Mouse (Mus musculus): ENCODE measurements around the gene Tmem54. TPM values are rescaled to one million over a fixed set of nuclear protein-coding genes. Genes with fewer than 3 reads are reported as not detected.

The Tmem54 gene
- polyA plus RNA-seq, 1 experiment, result 5.5 TPM

DNA sequence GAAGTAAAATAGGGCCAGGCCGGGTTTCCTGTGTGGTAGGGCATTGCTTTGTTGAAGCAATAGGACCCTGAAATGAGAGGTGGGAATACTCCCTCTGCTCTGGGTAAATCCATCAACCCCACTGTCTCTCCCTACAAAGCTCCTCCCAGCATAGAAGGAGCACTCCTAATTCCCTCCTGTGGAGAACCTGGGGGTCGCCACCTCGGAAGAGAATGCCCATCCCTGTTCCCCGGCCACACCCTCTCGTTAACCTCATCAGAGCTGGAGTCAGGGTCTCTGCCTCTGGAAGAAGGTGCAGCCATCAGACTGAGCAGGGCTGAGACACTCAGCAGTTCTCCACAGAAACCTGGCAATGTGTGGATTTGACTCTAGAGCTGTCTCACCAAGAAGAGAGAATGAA is 17.5 kb upstream of the Tmem54 start:
- Histone ChIP-seq H3K4me1 (replicated peaks; ENCODE audit: control insufficient read depth, insufficient read depth, low read length) (no peaks in the 10 kb centered on the region), H3K27me3 (ENCODE audit: control insufficient read depth, insufficient read depth, low read length) (no peaks in the 10 kb centered on the region), H3K36me3 (ENCODE audit: control insufficient read depth, insufficient read depth, low read length) (no peaks in the 10 kb centered on the region), H3K27ac (ENCODE audit: control insufficient read depth, insufficient read depth, low read length) (no peak overlapping the region), H3K4me3 (ENCODE audit: control insufficient read depth, insufficient read depth, low read length) (no peak overlapping the region)
- DNase-seq, result no peak
- WGBS, result 84% methylated on average over 5 of the region's 5 CpGs
- TF ChIP-seq POLR2A (IDR thresholded peaks at IDR 0.05; ENCODE audit: control insufficient read depth, extremely low read depth, insufficient read depth, low read length, poor library complexity) (no peak), CTCF (IDR thresholded peaks at IDR 0.05; ENCODE audit: borderline replicate concordance, control insufficient read depth, extremely low read depth, insufficient read depth, low read length, poor library complexity) (no peak)

DNA sequence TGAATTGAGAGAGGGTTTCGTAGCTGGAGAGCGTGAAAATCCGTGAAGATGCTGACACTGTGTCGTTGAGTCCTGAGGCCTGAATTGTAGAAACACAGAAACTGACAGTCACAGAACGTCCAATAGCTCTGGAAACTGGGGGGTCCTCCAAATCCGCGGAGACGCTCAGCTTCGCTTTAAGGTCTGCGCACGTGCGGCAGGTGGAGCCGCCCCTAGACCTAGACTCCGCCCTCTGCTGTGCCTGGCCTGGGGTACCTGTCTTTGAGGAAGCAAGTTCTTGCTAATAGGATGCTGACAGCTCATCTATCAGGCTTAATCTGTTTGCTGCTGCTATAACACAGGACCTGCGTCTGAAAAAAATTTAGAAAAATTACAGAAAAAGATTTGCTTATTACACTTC is 10.1 kb upstream of the Tmem54 start:
- DNase-seq, result no peak
- no peak overlapping the region for H3K4me3 ChIP-seq (ENCODE audit: control insufficient read depth, insufficient read depth, low read length)
- TF ChIP-seq POLR2A (IDR thresholded peaks at IDR 0.05; ENCODE audit: control insufficient read depth, extremely low read depth, insufficient read depth, low read length, poor library complexity) (no peak), CTCF (IDR thresholded peaks at IDR 0.05; ENCODE audit: borderline replicate concordance, control insufficient read depth, extremely low read depth, insufficient read depth, low read length, poor library complexity) (no peak)
- H3K27ac ChIP-seq (ENCODE audit: control insufficient read depth, insufficient read depth, low read length), result no peak overlapping the region
- no peaks in the 10 kb centered on the region; the same call in 1 of the 2 replicates for H3K27me3 ChIP-seq (ENCODE audit: control insufficient read depth, insufficient read depth, low read length)
- WGBS, result 34% methylated on average over 15 of the region's 15 CpGs
- H3K36me3 ChIP-seq (ENCODE audit: control insufficient read depth, insufficient read depth, low read length), result no peaks in the 10 kb centered on the region
- no peaks in the 10 kb centered on the region for H3K4me1 ChIP-seq (replicated peaks; ENCODE audit: control insufficient read depth, insufficient read depth, low read length)

- Histone ChIP-seq H3K27ac (ENCODE audit: control insufficient read depth, insufficient read depth, low read length) (no peak overlapping the region), H3K27me3 (ENCODE audit: control insufficient read depth, insufficient read depth, low read length) (no peaks in the 10 kb centered on the region; the same call in 1 of the 2 replicates), H3K36me3 (ENCODE audit: control insufficient read depth, insufficient read depth, low read length) (no peaks in the 10 kb centered on the region), H3K4me1 (replicated peaks; ENCODE audit: control insufficient read depth, insufficient read depth, low read length) (no peaks in the 10 kb centered on the region), H3K4me3 (ENCODE audit: control insufficient read depth, insufficient read depth, low read length) (no peak overlapping the region)
- 86% methylated on average over 7 of the region's 7 CpGs for WGBS
- DNase-seq, result no peak
- TF ChIP-seq POLR2A (IDR thresholded peaks at IDR 0.05; ENCODE audit: control insufficient read depth, extremely low read depth, insufficient read depth, low read length, poor library complexity), result no peak
- no peak for TF ChIP-seq CTCF (IDR thresholded peaks at IDR 0.05; ENCODE audit: borderline replicate concordance, control insufficient read depth, extremely low read depth, insufficient read depth, low read length, poor library complexity)
These were observed 8.3 kb upstream of the Tmem54 start for GRCm38 (mm10) chr4:129097006-129097405.

GRCm38 (mm10) chr4:129102133-129102829 is 3.1 kb upstream of the Tmem54 start:
- Histone ChIP-seq H3K27ac (ENCODE audit: control insufficient read depth, insufficient read depth, low read length) (no peak overlapping the region), H3K36me3 (ENCODE audit: control insufficient read depth, insufficient read depth, low read length) (no peaks in the 10 kb centered on the region), H3K4me1 (replicated peaks; ENCODE audit: control insufficient read depth, insufficient read depth, low read length) (no peaks in the 10 kb centered on the region), H3K4me3 (ENCODE audit: control insufficient read depth, insufficient read depth, low read length) (no peak overlapping the region), H3K27me3 (ENCODE audit: control insufficient read depth, insufficient read depth, low read length) (peaks cover 3% of the 10 kb centered on the region; the same call in 1 of the 2 replicates)
- TF ChIP-seq POLR2A (IDR thresholded peaks at IDR 0.05; ENCODE audit: control insufficient read depth, extremely low read depth, insufficient read depth, low read length, poor library complexity) (no peak), CTCF (IDR thresholded peaks at IDR 0.05; ENCODE audit: borderline replicate concordance, control insufficient read depth, extremely low read depth, insufficient read depth, low read length, poor library complexity) (no peak)
- no peak for DNase-seq
- WGBS, result 83% methylated on average over 14 of the region's 14 CpGs

DNA sequence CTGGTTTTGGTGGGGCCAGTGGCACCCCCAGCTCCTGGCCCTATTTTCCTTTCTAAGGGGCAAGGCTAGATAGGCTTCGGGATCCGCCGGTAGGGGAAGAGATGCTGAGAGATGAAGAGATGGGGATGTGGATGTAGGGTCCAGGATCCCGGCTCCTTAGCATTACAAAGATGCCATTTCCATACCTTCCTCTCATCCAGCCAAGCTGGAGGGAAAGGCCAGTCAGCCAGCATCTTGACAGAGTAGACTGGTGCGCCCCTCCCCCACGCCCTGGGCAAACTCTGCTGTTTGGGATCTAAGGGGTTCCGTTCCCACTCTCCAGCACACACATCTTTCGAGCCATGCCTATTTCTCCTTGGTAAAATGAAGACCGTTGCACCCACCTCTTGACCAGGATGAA is 725 bp downstream of the Tmem54 start:
- DNase-seq, result no peak
- Histone ChIP-seq H3K36me3 (ENCODE audit: control insufficient read depth, insufficient read depth, low read length) (no peaks in the 10 kb centered on the region), H3K4me1 (replicated peaks; ENCODE audit: control insufficient read depth, insufficient read depth, low read length) (no peaks in the 10 kb centered on the region), H3K27ac (ENCODE audit: control insufficient read depth, insufficient read depth, low read length) (no peak overlapping the region), H3K4me3 (ENCODE audit: control insufficient read depth, insufficient read depth, low read length) (no peak overlapping the region), H3K27me3 (ENCODE audit: control insufficient read depth, insufficient read depth, low read length) (peaks cover 3% of the 10 kb centered on the region)
- TF ChIP-seq CTCF (IDR thresholded peaks at IDR 0.05; ENCODE audit: borderline replicate concordance, control insufficient read depth, extremely low read depth, insufficient read depth, low read length, poor library complexity), result no peak
- no peak for TF ChIP-seq POLR2A (IDR thresholded peaks at IDR 0.05; ENCODE audit: control insufficient read depth, extremely low read depth, insufficient read depth, low read length, poor library complexity)
- 55% methylated on average over 9 of the region's 9 CpGs for WGBS

GRCm38 (mm10) chr4:129107348-129107899 is 2.1 kb downstream of the Tmem54 start:
- H3K27me3 ChIP-seq (ENCODE audit: control insufficient read depth, insufficient read depth, low read length), result peaks cover 3% of the 10 kb centered on the region
- no peaks in the 10 kb centered on the region for H3K4me1 ChIP-seq (replicated peaks; ENCODE audit: control insufficient read depth, insufficient read depth, low read length)
- WGBS, result 57% methylated on average over 10 of the region's 10 CpGs
- TF ChIP-seq POLR2A (IDR thresholded peaks at IDR 0.05; ENCODE audit: control insufficient read depth, extremely low read depth, insufficient read depth, low read length, poor library complexity) (no peak), CTCF (IDR thresholded peaks at IDR 0.05; ENCODE audit: borderline replicate concordance, control insufficient read depth, extremely low read depth, insufficient read depth, low read length, poor library complexity) (no peak)
- no peak for DNase-seq
- no peak overlapping the region for H3K4me3 ChIP-seq (ENCODE audit: control insufficient read depth, insufficient read depth, low read length)
- no peak overlapping the region for H3K27ac ChIP-seq (ENCODE audit: control insufficient read depth, insufficient read depth, low read length)
- H3K36me3 ChIP-seq (ENCODE audit: control insufficient read depth, insufficient read depth, low read length), result no peaks in the 10 kb centered on the region

Data from thymus, adult 2 months (tissue).